Mouse (Mus musculus) brain, adult 2 months (tissue): Measurements from ENCODE around the gene Ipo11.
"Not testable (repeated sequence)": the region's sequence is repeated elsewhere in the genome, so short reads cannot be mapped to it uniquely, and the experiment has no call there.

ENCODE experiments used
- DNase-seq: peaks from one replicate; pipeline ENCODE4 v3.0.0; 2011; ENCODE audit warnings: low read depth, low spot score

The Ipo11 gene

DNA sequence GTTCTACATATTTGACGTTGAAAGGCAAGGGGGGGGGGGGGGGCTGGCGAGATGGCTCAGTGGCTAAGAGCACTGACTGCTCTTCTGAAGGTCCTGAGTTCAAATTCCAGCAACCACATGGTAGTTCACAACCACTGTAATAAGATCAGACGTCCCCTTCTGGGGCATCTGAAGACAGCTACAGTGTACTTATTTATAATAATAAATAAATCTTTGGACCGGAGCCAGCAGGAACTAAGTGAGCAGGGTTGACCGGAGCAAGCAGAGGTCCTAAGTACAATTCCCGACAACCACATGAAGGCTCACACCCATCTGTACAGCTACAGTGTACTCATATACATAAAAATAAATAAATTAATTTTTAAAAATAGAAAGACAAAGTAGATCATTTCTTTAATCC is 31.6 kb downstream of the Ipo11 start:
- DNase-seq = not testable (repeated sequence)

DNA sequence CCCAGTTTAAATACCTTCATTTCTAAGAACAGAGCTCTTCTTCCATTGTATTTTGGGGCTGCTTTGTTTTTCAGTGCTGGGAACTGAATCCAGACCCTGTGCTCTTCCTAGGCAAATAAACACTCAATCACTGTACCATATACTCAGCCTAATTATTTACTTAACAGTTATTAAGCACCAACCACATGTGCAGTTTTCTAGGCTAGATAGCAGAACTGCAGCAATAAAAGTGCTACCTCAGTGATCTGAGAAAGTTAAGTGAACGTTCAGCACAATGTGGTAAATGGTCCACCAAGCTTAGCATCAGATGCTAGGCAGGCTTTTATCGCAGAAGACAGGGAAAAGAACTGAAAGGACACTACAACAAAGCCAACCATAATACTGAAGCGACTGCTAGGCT is 32.1 kb downstream of the Ipo11 start:
- no peak for DNase-seq

DNA sequence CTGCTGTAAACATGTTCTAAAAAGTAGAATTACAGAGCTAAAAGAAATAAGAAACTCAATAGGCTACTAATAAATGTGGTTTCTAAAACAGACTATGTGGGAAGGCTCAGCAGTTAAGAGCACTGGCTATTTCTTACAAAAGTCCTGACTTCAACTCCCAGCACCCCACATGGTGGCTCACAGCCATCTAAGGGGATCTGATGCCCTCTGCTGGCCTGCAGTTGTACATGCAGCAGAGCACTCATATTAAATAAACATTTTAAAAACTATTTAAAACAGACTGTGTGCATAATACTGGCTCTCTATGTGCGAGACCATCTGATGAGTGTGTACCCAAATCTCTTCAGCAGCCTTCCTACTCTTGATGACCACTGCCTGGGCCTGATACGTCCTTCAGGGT is 42.5 kb downstream of the Ipo11 start:
- DNase-seq = no peak

DNA sequence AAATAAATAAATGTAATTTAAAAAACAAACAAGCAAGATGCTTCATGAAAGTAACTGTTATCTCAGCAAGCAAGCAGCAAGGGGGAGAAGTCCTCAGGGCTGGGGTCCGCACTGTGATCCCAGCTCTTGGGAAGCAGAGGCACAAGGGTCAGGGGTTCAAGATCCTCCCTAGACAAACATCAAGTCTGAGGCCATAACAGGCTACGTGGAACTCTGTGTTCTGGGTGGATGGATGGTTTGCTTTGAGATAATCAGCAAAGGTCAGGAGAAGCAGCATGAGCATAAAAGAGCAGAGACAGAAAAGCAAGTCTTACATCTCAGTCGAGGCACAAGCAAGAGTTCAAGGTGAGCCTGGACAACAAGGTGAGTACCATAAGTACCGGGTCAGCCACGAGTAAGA is 43.1 kb downstream of the Ipo11 start:
- no peak for DNase-seq

DNA sequence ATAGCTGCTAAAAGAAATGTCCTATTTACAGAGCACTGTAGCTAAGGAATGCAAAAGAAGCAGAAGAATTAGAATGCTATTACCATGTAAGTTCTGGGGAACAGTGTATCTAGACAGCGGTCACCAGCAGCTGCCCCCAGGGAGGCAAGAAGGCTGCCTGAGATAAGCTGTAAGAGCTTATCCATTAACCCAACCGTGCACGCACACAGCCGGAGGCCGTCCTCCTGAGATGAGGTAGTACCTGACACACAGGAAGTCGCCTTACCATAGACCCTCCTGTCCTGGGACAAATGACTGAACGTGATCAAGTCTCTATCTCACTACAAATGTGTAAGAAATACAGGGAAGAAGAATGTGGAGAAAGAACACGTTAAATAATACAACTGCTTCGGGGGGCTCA is 43.6 kb downstream of the Ipo11 start:
- DNase-seq = no peak

DNA sequence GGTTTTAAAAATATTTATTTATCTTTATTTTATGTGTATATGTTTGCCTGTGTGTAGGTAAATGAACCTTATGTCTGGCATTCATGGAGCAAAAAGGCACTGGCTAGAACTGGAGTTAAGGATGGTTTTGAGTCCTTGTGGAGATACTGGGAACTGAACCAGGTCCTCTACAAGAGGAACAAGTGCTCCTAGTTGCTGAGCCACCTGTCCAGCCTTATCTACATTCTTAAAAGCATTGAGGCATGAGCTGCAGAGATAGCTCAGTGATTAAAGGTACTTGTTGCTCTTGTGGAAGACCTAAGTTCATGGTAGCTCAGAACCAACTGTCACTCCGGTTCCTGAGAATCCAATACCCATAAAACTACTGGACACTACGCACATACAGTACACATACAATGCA is 49.4 kb downstream of the Ipo11 start:
- no peak for DNase-seq

DNA sequence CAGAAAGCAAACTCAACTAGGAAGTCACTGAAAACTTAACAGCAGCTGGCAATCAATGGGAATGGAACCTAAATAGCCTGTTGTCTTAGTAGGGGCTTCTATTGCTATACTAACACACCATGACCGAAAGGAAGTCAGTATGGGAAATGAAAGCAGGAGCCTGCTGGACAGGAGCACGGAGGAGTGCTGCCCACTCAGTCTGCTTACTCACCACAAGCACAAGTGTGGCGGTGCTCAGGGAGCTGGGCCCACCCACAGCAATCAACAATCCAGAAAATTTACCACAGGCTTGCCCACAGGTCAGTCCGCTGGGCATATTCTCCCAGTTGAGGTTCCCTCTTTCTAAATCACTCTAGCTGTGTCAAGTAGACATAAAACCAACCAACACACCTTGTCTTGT is 52.5 kb downstream of the Ipo11 start:
- peak; percentile 26 for DNase-seq

DNA sequence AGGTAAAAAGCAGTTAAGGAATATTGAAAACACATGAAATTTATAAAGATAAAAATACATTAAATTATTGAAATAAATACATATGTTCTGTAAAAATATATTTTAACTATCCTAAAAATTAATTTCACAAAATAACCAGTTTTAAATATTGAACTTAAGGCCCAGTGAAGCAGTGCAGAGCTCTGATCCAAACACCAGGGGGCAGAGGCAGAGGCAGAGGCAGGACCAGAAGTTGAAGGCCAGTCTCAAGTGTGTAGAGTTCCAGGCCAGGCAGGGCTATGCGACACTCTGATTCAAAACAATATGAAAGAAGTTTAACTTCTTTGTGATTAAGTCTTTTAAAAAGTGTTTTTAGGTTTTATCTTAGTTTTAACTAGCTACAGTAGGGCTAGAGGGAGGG is 60.5 kb downstream of the Ipo11 start:
- DNase-seq = peak; percentile 16

DNA sequence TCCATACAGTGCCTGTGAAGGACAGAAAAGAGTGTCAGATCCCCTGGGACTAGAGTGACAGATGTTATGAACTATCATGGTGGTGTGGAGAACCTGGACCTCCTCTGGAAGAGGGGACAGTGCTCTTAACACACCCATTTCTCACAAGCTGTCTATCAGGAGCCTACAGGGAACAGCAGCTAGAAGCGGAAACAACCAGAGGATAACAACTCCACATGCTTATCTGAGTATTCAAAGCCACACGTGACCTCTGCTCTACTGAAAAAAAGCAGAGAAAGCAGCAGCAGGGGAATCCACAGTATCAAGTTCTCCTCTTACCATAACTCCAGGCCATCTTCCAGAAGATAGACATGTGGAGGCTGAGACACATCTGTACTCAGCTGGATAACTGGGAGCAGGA is 71.2 kb downstream of the Ipo11 start:
- DNase-seq = no peak

DNA sequence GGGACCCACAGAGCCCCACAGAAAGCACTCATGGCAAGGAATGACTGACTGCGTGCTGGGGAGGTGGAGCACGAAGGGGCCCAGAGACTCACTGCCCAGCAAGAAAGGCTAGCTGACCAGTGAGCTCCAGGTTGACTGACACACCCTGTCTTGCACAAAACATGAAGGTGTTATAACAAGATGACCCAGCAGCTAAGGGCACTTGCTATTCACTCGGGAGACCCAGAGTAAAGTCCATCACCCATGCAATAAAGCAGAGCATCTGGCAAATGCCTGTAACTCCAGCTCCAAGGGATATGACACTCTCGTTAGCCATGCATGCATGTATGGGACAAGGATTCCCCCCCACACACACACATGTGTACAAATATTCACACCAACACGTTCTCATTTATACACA is 78.0 kb downstream of the Ipo11 start:
- DNase-seq = no peak

DNA sequence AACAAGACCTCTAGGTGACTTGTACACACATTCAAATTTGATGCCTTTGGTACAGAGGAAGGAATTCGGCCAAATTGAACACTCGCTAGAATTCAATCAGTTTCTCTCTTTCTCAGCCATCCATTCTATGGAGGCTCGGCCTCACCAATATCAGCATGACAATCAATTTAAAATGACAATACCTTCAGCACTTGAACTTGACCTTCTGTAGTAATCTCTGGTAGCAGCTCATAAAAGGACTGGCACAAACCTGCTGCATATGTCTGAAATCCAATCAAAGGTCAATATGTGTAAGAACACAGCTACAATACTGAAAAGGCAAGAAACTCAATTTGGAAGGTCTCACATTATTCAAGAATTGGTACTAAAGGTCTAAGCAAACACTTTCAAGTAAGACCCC is 80.2 kb downstream of the Ipo11 start:
- DNase-seq = no peak

DNA sequence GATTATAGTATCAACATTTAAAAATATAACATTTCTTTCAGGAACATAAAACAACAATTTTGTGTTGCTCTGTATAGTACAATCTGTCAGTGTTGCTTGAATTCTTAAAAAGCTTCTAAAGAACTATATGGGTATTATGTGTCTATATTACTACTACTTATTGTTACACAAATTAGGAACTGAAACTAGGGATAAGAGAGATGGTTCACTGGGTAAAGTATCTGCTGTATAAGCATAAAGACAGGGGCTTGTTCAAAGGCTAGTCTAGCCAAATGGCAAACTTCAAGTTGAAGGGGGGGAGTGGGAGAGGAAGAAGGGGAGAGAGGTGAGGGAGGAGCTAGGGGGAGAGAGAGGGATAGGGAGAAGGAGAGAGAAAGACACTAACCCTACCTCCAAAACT is 89.2 kb downstream of the Ipo11 start:
- DNase-seq = no peak

DNA sequence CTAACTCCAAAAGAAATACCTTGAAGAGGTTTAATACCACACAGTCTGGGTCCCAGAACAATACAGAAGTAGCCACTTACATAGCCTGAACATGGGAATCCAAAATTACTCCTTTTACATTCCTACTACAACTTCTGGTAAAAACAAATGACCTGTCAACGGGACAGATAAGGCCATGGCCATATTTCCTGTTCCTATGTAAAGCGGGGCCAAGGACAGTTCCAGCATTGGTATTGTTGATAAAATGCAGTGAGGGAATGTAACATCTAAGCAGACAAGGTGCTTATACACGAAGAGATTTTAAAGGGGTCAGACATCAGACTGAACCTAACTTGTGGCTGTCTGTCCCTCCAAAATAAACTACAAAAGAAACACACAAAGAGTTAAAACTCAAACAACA is 91.8 kb downstream of the Ipo11 start:
- DNase-seq = no peak

DNA sequence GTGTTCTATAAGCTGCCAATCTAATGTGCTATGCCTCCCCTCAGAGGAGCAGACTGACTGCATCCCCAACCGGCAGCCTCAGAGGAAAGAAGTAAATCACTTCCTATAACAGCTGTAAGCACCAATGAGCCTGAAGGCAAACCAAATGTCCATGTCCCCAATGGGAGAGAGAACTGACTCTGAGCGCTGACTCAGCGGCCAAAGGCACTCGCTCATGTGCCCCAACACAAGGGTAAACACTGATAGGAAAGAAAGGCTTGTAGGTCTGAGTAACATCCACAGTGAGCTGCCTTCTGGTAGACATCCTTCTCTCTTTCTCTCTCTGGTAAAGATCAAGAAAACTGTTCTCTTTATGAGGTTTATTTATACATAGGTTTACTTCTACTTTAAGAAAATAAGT is 94.2 kb downstream of the Ipo11 start:
- no peak for DNase-seq

DNA sequence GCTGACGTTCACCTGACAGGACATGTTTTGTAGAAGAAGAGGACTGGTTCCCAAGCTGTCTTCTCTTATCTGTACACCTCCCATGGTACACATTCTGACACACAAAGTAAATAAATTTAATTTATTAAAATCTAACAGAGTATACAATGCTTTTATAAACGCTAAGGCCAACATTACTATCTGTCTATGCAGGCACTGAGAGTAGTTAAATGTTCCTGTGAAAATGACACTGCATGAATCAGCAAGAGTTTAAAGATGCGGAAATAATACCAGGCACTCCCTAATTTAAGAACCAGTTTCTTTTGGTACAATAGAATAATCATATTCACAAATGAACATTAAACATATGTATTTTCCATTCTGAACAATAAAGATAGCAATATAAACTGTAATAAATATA is 98.0 kb downstream of the Ipo11 start:
- no peak for DNase-seq

DNA sequence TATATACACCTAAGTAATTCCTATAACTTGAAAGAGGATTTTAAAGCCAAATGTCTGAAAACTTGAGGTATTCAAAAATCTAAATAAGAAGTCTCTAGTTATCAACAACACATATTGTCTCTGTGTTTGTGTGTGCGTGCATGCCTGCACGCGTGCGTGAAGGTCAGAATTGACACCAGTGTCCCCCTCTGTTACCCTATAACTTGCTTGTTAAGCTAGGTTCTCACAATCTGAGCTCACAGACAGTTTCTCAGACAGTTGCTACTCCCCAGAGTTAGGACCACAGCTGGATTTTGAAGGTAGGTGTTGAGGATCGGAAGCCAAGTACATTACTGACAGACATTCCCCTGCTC is 100.3 kb downstream of the Ipo11 start:
- no peak for DNase-seq

DNA sequence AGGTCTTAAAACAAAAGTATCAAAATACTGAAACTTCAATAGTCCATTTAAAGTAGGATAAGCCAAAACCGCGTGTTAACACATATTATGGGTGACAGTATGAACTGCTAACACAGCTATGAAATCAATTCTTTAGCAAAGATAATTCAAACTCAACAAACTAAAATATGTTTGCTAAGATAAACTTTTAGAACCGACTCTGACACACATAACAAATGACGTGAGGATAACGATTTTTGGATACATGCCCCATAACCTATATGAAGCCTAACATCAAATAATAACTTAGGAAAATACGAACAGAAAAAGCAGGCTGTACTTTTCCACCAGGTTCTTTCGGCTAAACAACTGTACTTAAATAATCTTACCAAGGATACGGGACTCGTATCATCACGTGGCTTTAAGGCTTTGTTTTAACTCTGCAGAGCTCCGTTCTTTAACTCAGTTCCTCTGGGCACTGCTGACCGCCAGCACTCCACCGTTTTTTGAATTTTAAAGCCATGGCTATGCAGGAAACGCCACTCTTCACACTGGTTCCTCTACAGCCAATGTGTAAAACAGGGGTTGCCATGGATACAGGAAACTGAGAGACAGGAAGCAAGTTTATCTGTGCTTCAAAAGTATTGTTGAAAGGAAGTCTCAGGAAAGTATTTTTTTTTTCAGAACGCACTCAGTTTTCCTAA is 100.8 kb downstream of the Ipo11 start:
- peak; percentile 71 for DNase-seq

DNA sequence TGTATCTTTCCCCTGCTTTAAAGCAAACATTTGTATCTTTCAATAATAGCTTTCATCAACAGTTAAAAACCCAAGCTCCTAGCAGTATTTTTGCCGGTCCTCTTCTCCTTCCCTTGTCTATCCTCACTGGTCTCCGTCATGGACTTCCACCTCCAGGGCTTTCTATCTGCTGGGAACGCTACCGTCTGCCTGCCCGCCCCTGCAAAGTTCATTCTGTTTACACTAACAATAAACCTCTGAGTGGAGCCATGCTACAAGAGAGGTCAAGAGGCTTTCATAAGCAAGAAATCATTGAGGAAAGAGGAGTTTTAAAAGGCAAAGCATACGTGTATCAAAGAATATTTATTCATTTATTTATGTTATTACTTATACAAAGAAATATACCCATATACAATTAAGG is 106.7 kb downstream of the Ipo11 start:
- DNase-seq = no peak

DNA sequence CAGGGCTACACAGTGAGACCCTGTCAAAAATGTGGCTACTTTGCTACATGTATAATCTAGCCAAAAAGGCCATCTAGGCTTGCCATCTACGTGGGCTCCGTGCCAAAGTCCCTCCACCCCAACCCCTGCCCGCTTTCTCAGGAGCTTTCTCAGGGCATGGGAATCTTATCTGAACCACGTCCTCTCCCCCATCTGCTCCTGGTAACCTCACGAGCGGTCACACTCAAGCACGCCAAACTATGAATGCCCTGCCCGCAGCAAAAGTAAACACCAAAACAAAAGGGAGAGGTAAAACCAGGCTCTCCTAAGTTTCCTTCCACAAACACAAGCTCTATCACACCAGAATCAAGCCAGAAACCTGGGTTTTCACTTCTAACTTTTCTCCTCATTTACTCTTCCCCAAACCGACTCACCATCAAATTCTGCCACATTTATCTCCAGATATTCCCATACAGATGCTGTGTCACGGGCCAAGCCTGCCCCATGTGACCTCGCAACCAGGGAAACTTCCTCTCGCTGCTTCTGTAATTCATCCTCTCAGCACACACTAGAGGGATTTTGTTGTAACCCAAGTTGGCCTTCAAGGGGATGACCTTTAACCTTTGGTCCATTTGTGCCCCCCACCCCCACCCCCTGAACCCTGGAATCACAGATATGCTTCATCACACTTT is 107.3 kb downstream of the Ipo11 start:
- DNase-seq = no peak

DNA sequence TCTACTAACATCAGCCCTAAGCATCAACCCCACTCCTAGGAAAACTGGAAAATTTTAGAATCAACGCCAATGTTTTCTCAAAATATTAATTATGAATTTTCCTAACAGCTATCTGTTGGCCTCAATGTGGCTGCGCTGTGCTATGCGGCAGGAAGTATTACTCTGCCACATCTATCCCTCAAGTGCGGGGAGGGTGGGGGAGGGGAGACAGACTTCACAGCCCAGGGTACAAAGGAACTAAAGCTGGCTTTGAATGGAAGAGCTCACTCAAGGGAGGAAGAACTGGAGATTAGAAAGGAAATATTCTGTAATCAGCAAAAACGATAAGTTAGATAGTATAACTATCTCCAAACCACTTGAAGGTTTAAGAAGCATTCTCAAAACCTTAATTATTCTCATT is 111.1 kb downstream of the Ipo11 start:
- no peak for DNase-seq

DNA sequence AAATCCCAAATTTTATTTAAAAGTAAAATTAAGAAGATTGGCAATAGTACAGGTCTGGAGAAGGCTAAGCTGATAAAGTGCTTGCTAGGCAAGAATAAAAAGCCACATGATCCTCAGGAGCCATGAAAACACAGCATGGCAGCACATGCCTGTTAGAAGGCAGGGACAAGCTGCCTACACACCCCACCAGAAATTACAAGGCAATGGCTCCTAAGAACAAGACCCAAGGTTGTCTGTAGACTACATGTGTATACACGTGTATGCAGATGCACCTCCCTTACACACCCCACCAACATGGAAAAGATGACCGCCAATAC is 112.9 kb downstream of the Ipo11 start:
- DNase-seq = no peak

DNA sequence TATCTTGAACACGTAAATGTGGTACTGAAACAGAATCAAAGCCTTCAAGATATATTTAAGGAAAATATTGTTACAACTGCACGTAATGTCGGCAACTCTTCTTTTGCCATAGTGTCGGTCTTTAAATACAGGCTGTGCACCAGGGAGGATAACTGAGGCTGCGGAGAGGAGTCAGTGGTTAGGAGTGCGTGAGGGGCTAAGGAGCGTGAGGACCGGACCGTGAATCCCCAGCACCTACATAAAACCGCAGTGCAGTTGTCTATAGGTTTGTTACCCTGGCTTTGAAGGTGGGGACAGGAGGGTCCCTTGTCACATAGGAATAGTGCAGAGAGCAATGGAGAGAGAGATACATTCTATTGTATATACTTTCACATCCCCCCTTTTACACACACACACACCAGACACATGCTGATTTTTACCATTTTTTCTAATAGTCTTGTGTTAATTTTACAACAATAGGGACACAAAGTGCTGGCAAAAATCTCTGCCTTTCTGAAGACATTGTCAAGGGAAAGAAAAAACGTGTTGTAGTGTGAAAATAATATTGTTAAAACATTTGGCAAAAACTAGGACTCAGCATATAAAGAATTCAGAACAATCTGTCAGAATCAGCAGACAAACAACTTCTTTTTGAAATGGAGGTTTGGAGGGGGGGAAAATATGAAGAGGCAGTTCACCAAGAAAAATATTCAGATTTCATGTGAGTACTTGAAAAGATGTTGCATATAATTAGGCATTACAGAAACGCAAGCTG is 113.5 kb downstream of the Ipo11 start:
- DNase-seq = no peak

DNA sequence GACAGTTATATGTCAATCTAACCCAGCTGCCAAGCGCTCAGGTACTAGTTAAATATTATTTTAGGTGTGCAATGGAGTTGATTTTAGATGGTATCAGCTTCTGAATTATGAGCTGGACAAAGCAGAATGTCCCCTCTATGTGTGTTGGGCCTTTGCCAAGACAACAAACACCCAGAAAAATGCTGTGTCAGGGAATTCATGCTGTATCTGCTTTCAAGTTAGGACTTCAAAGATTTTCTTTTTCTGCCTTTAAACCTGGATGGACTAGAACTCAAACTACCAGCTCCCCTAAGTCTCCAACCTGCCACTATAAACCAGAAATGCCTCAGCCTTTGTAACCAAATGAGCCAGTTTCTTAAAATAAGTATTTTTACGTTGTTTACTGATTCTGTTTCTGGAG is 116.6 kb downstream of the Ipo11 start:
- DNase-seq = no peak
